Mouse (Mus musculus) liver, embryonic 14.5 days (tissue): ENCODE measurements around the gene Akt2.

ENCODE experiments used
- CTCF ChIP-seq: IDR thresholded peaks from 2 replicates; pipeline ENCODE4 v1.5.1; 2016; ENCODE audit warnings: antibody characterized with exemption, low read depth, control low read depth
- EP300 ChIP-seq: IDR thresholded peaks from 2 replicates; pipeline ENCODE4 v1.6.1; 2016; ENCODE audit warnings: antibody characterized with exemption, low read depth

- TF ChIP-seq CTCF = no peak
- no peak for TF ChIP-seq EP300
These were observed 1.3 kb upstream of the Akt2 start for GRCm38 (mm10) chr7:27590088-27590487.
